Mouse (Mus musculus): ENCODE results near the gene Abcc4.

- no peak for TF ChIP-seq CTCF (IDR thresholded peaks at IDR 0.05; ENCODE audit: borderline replicate concordance, insufficient read depth, low read depth, low read length)
- no peak for TF ChIP-seq POLR2A (IDR thresholded peaks at IDR 0.05; ENCODE audit: borderline replicate concordance, insufficient read depth, low read length)
Observed at GRCm38 (mm10) chr14:118581673-118582072, 124.3 kb downstream of the Abcc4 start.

Measured in cerebellum, adult 2 months (tissue).